Mouse (Mus musculus) liver, adult 2 months (tissue): ENCODE data around the gene Cacna1a. TPM values are rescaled to one million over a fixed set of nuclear protein-coding genes. Genes with fewer than 3 reads are reported as not detected.

Source experiments
- DNase-seq: peaks from one replicate; pipeline ENCODE4 v3.0.0-alpha.2; 2011; ENCODE audit warnings: low read depth, low spot score; ENCODE audit errors: extremely low read depth
- H3K27ac ChIP-seq: fragments of 200-500 bp; replicated peaks from 2 replicates; pipeline ENCODE4 v1.5.1; 2012; ENCODE audit warnings: low read depth, mild to moderate bottlenecking, control low read depth, inconsistent platforms, low read length; ENCODE audit not compliant: insufficient read depth
- H3K27me3 ChIP-seq: fragments of 200-500 bp; 2 replicates; pipeline ENCODE4 v1.6.1; 2012; ENCODE audit warnings: mild to moderate bottlenecking, moderate library complexity, low read length, inconsistent platforms; ENCODE audit not compliant: control insufficient read depth, insufficient read depth
- H3K36me3 ChIP-seq: fragments of 200-500 bp; 2 replicates; pipeline ENCODE4 v1.6.1; 2012; ENCODE audit warnings: low read length, inconsistent platforms; ENCODE audit not compliant: control insufficient read depth, insufficient read depth
- H3K4me1 ChIP-seq: fragments of 200-500 bp; 2 replicates; pipeline ENCODE4 v1.6.1; 2011; ENCODE audit warnings: low read length; ENCODE audit not compliant: control insufficient read depth, insufficient read depth
- H3K4me3 ChIP-seq: fragments of 200-500 bp; 2 replicates; pipeline ENCODE4 v1.5.1; 2011; ENCODE audit warnings: low read depth, mild to moderate bottlenecking, control low read depth, low read length, moderate library complexity; ENCODE audit not compliant: insufficient read depth
- H3K79me2 ChIP-seq: fragments of 200-500 bp; 2 replicates; pipeline ENCODE4 v1.6.1; 2012; ENCODE audit warnings: inconsistent platforms, mild to moderate bottlenecking, low read length, moderate library complexity; ENCODE audit not compliant: control insufficient read depth, insufficient read depth
- H3K9ac ChIP-seq: fragments of 200-500 bp; 2 replicates; pipeline ENCODE4 v1.6.1; 2012; ENCODE audit warnings: low read depth, mild to moderate bottlenecking, control low read depth, inconsistent platforms, low read length
- CTCF ChIP-seq: fragments of 200-500 bp; IDR thresholded peaks from 2 replicates; pipeline ENCODE4 v1.5.1; 2011; ENCODE audit warnings: low read depth, low read length, control low read depth
- POLR2A ChIP-seq: fragments of 200-500 bp; IDR thresholded peaks from 2 replicates; pipeline ENCODE4 v1.6.1; 2011; ENCODE audit warnings: low read length, control low read depth; ENCODE audit not compliant: insufficient read depth; ENCODE audit errors: extremely low read depth
- WGBS: fragments of 180-500 bp; shearing (Covaris S2); methylation state at CpG from one replicate; pipeline ENCODE4 v1.1.7; 2018; 5-methylcytosine and 5-hydroxymethylcytosine counted together
- polyA plus RNA-seq: library from polyadenylated mRNA; depleted of rRNA; stranded (reverse); fragments of >200 nt; gene quantifications from 2 replicates; pipeline ENCODE4 v1.2.3, GENCODE M21; 2012
- total RNA-seq: library from RNA; depleted of rRNA; stranded (reverse); fragments of >200 nt; gene quantifications from 2 replicates; pipeline ENCODE4 v1.2.3, GENCODE M21; 2014

Cacna1a gene
- total and polyA plus RNA-seq, 2 experiments, result 0.28 to 3.2 TPM

DNA sequence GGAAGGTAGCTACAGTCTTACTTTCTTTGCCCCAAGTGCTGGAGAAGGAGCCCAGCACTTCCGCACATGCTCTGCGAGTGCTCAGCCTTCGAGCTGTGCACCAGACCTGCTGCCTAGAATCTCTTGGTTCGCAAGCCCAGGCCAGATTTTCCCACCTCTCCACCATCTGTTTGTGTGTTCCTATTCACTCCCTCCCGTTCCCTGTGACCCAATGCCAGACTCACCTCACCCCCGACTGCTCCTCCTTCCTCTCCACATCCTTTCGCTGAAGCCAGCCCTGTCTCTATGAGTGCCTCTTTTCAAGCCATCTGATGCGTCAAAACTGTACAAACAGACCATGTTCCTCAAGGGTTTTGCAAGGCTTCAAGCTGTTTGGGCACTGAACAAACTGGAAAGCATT lies 38.3 kb downstream of the Cacna1a start:
- H3K36me3 ChIP-seq, result no peaks in the 10 kb centered on the region
- H3K79me2 ChIP-seq, result no peaks in the 10 kb centered on the region
- H3K27ac ChIP-seq, result no peak overlapping the region
- H3K4me3 ChIP-seq, result no peak overlapping the region
- H3K27me3 ChIP-seq, result no peaks in the 10 kb centered on the region
- DNase-seq, result no peak
- H3K9ac ChIP-seq, result no peak overlapping the region
- no peak for TF ChIP-seq CTCF
- no peak for TF ChIP-seq POLR2A
- H3K4me1 ChIP-seq, result no peaks in the 10 kb centered on the region
- 81% methylated on average over 8 of the region's 8 CpGs for WGBS

DNA sequence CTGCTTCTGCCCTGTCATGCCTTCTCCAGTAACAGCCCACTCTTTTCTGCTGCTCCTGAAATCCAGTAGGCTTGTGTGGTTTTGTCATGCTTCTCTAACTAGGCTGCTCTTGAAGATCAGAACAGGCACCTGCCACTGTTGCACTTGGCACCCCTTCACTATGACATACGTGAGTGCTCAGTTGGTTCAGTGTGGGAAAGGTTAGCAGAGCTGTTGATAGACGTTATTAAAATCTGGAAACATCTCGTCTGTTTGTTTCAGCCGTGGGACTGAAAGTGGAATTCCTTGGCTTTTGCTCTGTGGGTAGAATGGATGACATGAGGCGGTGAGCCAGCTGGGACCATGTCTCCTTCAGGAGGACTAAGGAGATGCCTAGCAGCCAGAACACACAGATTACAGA lies 39.8 kb downstream of the Cacna1a start:
- H3K4me1 ChIP-seq, result no peaks in the 10 kb centered on the region
- no peak overlapping the region for H3K4me3 ChIP-seq
- no peaks in the 10 kb centered on the region for H3K27me3 ChIP-seq
- H3K79me2 ChIP-seq, result no peaks in the 10 kb centered on the region
- TF ChIP-seq CTCF (no peak), POLR2A (no peak)
- no peak overlapping the region for H3K27ac ChIP-seq
- H3K36me3 ChIP-seq, result no peaks in the 10 kb centered on the region
- no peak for DNase-seq
- no peak overlapping the region for H3K9ac ChIP-seq
- 79% methylated on average over 5 of the region's 5 CpGs for WGBS

DNA sequence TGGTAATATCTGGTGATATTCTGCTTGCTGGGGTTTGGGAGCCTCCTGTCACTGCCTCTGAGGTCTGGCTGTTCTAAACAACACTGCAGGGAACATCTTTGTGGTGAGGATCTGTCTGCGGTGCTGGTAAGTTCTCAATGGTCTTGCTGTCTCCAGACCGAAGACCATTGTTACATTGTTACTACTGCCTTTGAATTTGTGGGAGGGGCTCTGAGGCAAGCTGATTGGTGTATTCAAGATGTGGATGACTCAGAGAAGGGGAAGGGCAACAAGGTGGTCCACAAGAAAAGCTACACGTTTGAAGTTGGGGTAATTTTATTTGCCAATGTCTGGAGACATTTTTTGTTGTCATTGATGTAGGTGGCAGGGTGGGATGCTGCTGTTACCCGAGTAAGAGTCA lies 40.8 kb downstream of the Cacna1a start:
- DNase-seq, result no peak
- TF ChIP-seq POLR2A (no peak), CTCF (no peak)
- H3K9ac ChIP-seq, result no peak overlapping the region
- H3K4me1 ChIP-seq, result no peaks in the 10 kb centered on the region
- H3K4me3 ChIP-seq, result no peak overlapping the region
- H3K27ac ChIP-seq, result no peak overlapping the region
- no peaks in the 10 kb centered on the region for H3K79me2 ChIP-seq
- no peaks in the 10 kb centered on the region for H3K36me3 ChIP-seq
- no peaks in the 10 kb centered on the region for H3K27me3 ChIP-seq
- WGBS, result 31% methylated on average over 4 of the region's 4 CpGs

DNA sequence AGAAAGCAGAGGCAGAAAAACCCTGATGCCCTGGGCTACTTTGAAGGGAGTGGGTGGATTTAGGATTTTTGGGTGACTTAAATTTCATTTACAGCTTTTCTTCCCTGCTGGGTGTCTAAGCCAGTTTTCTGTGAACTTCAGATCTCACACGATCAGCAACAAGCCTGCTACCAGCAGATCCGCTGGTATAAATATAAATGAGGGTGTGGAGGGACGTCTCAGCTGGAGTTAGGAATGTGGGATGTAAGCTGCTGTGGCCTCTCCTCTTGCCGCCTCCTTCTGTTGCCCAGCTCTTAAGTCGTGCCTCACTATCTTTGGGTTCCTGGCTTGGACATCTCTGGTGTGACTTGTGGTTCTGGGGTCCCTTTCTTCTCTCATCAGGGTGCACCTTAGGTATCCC lies 41.3 kb downstream of the Cacna1a start:
- no peaks in the 10 kb centered on the region for H3K79me2 ChIP-seq
- H3K27me3 ChIP-seq, result no peaks in the 10 kb centered on the region
- H3K9ac ChIP-seq, result no peak overlapping the region
- no peak for DNase-seq
- no peaks in the 10 kb centered on the region for H3K36me3 ChIP-seq
- H3K4me3 ChIP-seq, result no peak overlapping the region
- H3K27ac ChIP-seq, result no peak overlapping the region
- H3K4me1 ChIP-seq, result no peaks in the 10 kb centered on the region
- 29% methylated on average over 5 of the region's 5 CpGs for WGBS
- TF ChIP-seq CTCF (no peak), POLR2A (no peak)

DNA sequence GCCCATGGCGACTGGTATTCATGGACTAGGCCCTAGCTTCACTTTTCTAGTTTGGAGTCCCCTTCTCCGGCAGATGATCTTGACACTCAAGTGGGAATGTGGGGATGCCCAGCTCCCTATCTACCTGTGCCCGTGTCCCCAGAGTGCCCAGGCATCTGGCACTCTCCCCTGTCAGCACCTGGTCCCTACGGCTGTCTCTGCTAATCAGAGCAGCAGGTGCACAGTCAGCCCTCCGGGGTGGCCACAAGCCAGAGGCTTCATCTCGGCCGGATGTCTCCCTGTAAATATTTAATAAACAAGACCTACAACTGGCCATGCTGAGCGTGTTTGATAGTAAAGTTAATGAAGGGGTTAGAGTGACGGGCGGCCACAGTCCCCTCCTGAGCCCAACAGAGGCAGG lies 47.1 kb downstream of the Cacna1a start:
- Histone ChIP-seq H3K9ac (no peak overlapping the region), H3K36me3 (no peaks in the 10 kb centered on the region), H3K4me1 (no peaks in the 10 kb centered on the region), H3K27ac (no peak overlapping the region), H3K79me2 (no peaks in the 10 kb centered on the region), H3K27me3 (no peaks in the 10 kb centered on the region), H3K4me3 (no peak overlapping the region)
- WGBS, result 65% methylated on average over 10 of the region's 10 CpGs
- no peak for DNase-seq
- TF ChIP-seq CTCF (no peak), POLR2A (no peak)

DNA sequence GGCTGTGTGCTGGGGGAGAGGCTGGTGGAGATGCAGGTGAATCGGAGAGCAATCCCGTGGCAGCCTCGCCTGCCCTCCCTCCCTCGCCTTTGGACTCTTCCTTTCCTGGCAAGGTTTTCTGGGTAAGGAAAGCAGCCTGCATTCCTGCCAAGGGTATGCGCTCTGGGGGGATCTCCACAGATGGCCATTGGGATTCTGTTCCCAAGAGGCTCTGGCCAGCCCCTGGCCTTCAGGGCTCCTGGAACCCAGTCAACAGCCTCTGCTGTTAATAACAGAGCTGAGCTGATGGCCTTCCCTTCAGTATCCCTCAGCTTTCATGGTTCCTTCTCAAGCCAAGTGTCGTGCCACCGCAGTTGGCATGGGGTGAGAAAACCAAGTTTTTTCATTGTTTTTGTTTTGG lies 51.6 kb downstream of the Cacna1a start:
- H3K4me1 ChIP-seq, result no peaks in the 10 kb centered on the region
- 84% methylated on average over 7 of the region's 7 CpGs for WGBS
- no peak overlapping the region for H3K9ac ChIP-seq
- TF ChIP-seq POLR2A, result no peak
- no peak for TF ChIP-seq CTCF
- no peaks in the 10 kb centered on the region for H3K79me2 ChIP-seq
- H3K27ac ChIP-seq, result no peak overlapping the region
- no peak overlapping the region for H3K4me3 ChIP-seq
- H3K27me3 ChIP-seq, result no peaks in the 10 kb centered on the region; the same call in 1 of the 2 replicates
- DNase-seq, result no peak
- no peaks in the 10 kb centered on the region for H3K36me3 ChIP-seq
